Mouse (Mus musculus): ENCODE results near the gene Gm33815.
"Not testable (repeated sequence)": the region's sequence is repeated elsewhere in the genome, so short reads cannot be mapped to it uniquely, and the experiment has no call there.

Gm33815 gene

DNA sequence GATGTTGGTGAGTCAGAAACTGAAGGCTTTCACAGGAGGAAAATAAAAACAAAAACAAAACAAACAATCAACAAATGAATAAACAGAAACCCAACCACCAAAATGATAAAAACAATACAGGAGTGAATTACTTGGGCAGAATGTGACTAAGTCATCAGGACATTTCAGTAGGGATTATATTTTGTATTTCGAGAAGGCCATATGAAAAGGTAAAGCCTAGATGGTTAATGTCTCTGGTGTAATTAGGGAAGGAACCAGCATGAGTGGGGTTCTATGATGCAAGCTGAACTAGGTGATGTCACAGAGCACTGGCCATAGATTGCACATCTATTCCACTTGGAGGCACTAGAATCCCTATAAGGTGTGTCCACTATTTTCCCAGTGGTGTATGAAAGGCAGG lies at the start of gene Gm33815:
Gene Gm33815 (plus strand): TSS at position 301 of the 400 bp plus-strand sequence.
- CTCF ChIA-PET = not testable (repeated sequence)

Data from spleen, embryonic (tissue).